Mouse (Mus musculus): ENCODE measurements around the gene Nupr1. TPM values are rescaled to one million over a fixed set of nuclear protein-coding genes. Genes with fewer than 3 reads are reported as not detected.

Gene Nupr1
- total RNA-seq, 2 experiments from 2014 or later = 9.9 TPM; not detected in 1

DNA sequence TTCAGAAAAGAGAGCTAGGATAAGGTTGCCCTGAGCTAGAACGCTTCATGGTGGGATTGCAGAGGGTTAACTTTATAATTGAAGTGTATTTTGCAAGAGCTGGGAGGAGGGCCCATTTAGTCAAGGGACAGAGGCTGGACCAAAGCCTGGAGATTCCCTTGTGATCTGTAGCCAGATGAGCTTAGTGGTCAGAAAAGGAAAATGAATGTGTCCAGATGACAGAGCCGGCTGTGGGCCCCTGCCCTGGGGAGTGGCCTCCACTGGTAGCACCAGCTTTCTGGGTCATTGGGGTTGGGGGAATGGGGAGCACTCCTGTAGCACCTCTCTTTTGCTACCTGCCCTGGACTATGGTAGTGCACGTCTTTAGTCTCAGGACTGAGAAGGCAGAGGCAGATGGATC, 23.6 kb downstream of the Nupr1 start:
- no peak for ATAC-seq (replicated peaks; ENCODE audit: low FRiP score, low TSS enrichment, poor library complexity, severe bottlenecking)

DNA sequence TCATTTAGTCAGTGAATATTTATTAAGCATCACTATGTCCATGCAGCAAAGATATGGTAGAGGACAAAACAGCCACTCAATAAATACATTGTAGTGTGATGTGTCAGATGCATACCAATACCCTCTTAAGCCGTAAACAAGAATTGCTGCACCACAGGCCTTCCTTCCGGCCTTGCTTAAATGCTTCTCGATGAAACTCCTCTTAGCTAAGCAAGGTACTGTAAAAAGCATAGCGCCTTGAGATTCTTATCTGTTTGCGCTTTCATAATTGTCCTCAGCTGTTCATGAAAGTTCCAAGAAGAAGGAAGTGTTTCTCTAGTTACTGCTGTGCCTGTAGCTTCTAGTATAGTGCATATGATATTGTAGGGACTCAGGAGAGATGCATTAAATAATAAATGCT, 24.1 kb downstream of the Nupr1 start:
- ATAC-seq (replicated peaks; ENCODE audit: low FRiP score, low TSS enrichment, poor library complexity, severe bottlenecking) = no peak

- no peak for ATAC-seq (replicated peaks; ENCODE audit: low FRiP score, low TSS enrichment, poor library complexity, severe bottlenecking)
Observed at GRCm38 (mm10) chr7:126602650-126603049, 28.0 kb downstream of the Nupr1 start.

DNA sequence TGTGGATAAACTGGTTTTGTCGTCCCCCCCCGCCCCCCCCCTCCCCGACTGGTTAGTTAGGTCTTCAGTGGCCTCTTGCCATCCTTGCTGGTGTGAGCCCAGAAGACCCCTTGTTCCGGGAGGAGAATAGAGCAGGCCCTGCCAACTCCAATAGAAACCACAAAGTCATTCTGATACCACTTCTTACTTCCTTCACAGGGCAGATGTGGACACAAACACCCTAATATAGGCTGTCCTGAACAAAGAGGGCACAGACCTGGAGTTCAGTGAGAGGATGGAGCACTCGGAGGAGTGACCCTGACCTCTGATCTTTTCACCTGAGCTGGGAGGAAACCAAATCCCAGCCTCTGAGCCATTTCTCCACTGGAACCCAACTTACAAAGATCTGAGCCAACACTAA, 28.8 kb downstream of the Nupr1 start:
- ATAC-seq (replicated peaks; ENCODE audit: low FRiP score, low TSS enrichment, poor library complexity, severe bottlenecking) = no peak

GRCm38 (mm10) chr7:126598919-126599318, 31.7 kb downstream of the Nupr1 start:
- ATAC-seq (replicated peaks; ENCODE audit: low FRiP score, low TSS enrichment, poor library complexity, severe bottlenecking) = peak; percentile 43

DNA sequence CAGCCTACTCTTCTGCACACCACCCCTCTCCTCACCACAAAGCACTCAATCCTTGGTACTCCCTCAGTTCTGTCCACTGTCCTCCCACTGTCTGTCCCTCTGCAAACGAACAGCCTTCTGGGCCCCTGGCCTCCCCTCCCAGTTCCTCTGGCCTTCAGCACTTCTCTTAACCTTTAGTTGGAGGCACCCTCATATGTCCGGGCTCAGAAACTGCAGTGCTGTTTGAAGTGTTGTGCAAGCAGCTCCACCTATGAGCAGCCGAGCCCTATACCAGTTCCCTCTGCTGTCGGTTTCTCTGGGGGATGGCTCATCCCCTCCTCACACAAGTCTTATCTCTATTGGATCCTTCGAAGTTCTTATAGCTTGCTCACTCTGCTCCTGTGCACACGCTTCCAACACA, 34.2 kb downstream of the Nupr1 start:
- no peak for ATAC-seq (replicated peaks; ENCODE audit: low FRiP score, low TSS enrichment, poor library complexity, severe bottlenecking)

GRCm38 (mm10) chr7:126595890-126596289, 34.8 kb downstream of the Nupr1 start:
- no peak for ATAC-seq (replicated peaks; ENCODE audit: low FRiP score, low TSS enrichment, poor library complexity, severe bottlenecking)

- ATAC-seq (replicated peaks; ENCODE audit: low FRiP score, low TSS enrichment, poor library complexity, severe bottlenecking) = no peak
Observed at GRCm38 (mm10) chr7:126594862-126595561, 35.6 kb downstream of the Nupr1 start, which contains the start of gene Il27. Il27 (minus strand) TSS chr7:126594941.

DNA sequence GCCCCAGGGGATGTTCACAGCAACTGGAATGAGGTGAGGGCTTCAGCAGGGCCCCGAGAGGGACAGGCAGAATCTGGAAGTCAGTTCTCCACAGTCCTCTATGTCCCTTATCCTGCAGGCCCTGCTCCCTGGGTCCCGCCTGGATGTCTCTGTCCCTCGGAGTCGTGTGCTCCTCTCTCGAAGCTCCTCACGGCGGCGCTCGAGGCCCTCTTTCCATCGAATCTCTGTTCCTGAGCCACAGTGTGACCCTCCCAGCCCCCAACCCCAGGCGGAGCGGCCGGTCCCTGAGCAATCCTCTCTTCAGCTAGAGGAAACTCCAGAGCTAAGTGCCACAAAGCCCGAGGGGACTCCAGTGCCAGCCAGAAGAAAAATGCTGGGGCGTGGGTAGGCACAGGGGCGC, 42.9 kb downstream of the Nupr1 start:
- ATAC-seq (replicated peaks; ENCODE audit: low FRiP score, low TSS enrichment, poor library complexity, severe bottlenecking) = no peak

GRCm38 (mm10) chr7:126586839-126587238, 43.8 kb downstream of the Nupr1 start:
- no peak for ATAC-seq (replicated peaks; ENCODE audit: low FRiP score, low TSS enrichment, poor library complexity, severe bottlenecking)

- no peak for ATAC-seq (replicated peaks; ENCODE audit: low FRiP score, low TSS enrichment, poor library complexity, severe bottlenecking)
Observed at GRCm38 (mm10) chr7:126585717-126586116, 44.9 kb downstream of the Nupr1 start, which contains the start of gene Cln3. Cln3 (minus strand) TSS chr7:126585817.

DNA sequence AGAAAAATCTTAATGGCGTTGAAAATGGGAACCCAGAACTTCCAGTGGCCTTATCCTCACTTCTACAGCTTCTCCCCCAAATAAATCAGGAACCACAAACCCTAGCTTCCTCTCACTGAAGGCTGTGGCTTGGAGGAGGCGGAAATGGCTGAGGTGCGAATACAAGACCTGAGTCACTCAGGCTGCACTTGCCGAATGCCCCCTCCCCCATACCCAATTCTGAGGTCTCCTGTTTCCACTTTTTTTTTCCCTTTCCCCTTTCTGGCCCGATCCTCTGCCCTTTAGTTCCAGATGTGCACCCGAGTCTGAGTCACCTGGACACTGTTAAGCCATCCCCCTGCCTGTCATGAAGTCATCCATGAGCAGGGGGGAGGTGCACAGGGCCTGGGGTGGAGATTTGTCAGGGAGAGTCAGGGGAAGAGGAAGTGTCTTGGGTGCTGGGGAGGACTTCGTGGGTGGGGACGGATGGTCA, 46.1 kb downstream of the Nupr1 start, which contains the start of gene Apobr:
Gene Apobr, plus strand, starts transcription at position 437 of the 472 bp plus-strand sequence.
- ATAC-seq (replicated peaks; ENCODE audit: low FRiP score, low TSS enrichment, poor library complexity, severe bottlenecking) = no peak

DNA sequence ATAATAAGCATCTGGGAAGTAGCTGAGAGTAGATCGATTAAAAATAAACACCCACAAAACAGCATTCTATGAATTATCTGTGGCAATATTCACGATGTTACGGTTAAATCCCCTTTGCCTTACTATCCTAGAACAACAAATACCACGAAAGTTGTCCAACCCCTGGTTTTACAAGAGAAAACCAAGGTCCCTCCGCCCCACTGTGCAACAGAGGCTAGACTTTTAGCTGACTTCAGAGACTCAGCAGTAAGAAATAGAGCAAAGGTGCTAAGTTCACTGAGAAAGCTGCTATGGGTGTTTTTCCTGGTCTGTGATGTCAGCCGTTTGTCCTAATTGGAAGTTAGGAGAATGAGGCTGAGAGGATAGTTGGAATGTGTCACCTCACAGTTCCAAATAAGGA, 46.9 kb downstream of the Nupr1 start:
- ATAC-seq (replicated peaks; ENCODE audit: low FRiP score, low TSS enrichment, poor library complexity, severe bottlenecking) = no peak

- peak; percentile 64 for ATAC-seq (replicated peaks; ENCODE audit: low FRiP score, low TSS enrichment, poor library complexity, severe bottlenecking)
Observed at GRCm38 (mm10) chr7:126583251-126583709, 47.4 kb downstream of the Nupr1 start.

- no peak for ATAC-seq (replicated peaks; ENCODE audit: low FRiP score, low TSS enrichment, poor library complexity, severe bottlenecking)
Observed at GRCm38 (mm10) chr7:126582759-126583158, 47.9 kb downstream of the Nupr1 start.

GRCm38 (mm10) chr7:126581661-126582060, 49.0 kb downstream of the Nupr1 start:
- ATAC-seq (replicated peaks; ENCODE audit: low FRiP score, low TSS enrichment, poor library complexity, severe bottlenecking) = no peak

- no peak for ATAC-seq (replicated peaks; ENCODE audit: low FRiP score, low TSS enrichment, poor library complexity, severe bottlenecking)
Observed at GRCm38 (mm10) chr7:126579172-126579571, 51.5 kb downstream of the Nupr1 start.

DNA sequence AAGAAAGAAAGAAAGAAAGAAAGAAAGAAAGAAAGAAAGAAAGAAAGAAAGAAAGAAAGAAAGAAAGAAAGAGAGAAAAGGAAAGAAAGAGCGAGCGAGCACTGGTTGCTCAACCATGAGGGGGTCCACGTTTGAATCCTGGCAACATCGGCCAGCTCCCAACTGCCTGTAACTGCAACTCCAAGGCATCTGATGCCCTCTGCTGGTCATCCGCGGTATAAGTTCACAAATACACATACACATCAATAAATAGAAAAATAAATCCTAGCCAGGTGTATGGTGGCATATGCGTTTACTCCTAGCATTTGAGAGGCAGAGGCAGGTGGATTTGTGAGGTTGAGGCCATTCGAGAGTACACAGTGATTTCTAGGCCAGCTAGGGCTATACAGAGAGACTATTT, 53.7 kb downstream of the Nupr1 start:
- ATAC-seq (replicated peaks; ENCODE audit: low FRiP score, low TSS enrichment, poor library complexity, severe bottlenecking) = 0 out of 2 replicates have a peak, but pooled peaks have one; percentile 36
